Mouse (Mus musculus) splenic B cell, adult 2 months (primary cell): ENCODE data around the gene Tmem35b.

Experiments used
- DNase-seq: peaks from one replicate; pipeline ENCODE4 v3.0.0-alpha.2; 2011; ENCODE audit warnings: low read depth, low spot score
- H3K27me3 ChIP-seq: 2 replicates; pipeline ENCODE4 v1.6.1; 2012; ENCODE audit warnings: mild to moderate bottlenecking, low read length, moderate library complexity, mixed read lengths; ENCODE audit not compliant: control insufficient read depth, poor library complexity, insufficient read depth, severe bottlenecking
- H3K36me3 ChIP-seq: 2 replicates; pipeline ENCODE4 v1.6.1; 2012; ENCODE audit warnings: mild to moderate bottlenecking, low read length, moderate library complexity, mixed read lengths; ENCODE audit not compliant: control insufficient read depth, poor library complexity, insufficient read depth, severe bottlenecking

The Tmem35b gene

DNA sequence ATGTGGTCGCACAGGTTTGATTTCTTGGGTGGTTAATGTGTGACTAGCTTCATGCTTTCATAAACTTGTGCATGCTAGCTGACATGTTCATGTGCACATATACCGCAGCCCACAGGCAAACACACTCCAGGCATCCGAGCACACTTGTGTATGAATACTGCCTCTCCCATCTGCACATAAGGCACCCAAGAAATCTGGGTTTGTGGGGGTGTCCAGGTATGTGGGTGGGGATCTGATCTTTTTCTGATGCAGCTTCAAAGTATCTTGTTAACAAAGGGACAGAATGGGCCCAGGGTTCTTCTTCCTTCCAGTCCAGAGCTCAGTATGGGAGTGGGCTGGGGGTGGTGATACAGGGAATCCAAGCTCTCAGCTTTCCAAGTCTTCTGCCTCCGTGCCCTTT, 49.1 kb downstream of the Tmem35b start:
- Histone ChIP-seq H3K36me3 (no peaks in the 10 kb centered on the region), H3K27me3 (0 out of 2 replicates have a peak, but pooled peaks cover 4% of the 10 kb centered on the region)
- no peak for DNase-seq

DNA sequence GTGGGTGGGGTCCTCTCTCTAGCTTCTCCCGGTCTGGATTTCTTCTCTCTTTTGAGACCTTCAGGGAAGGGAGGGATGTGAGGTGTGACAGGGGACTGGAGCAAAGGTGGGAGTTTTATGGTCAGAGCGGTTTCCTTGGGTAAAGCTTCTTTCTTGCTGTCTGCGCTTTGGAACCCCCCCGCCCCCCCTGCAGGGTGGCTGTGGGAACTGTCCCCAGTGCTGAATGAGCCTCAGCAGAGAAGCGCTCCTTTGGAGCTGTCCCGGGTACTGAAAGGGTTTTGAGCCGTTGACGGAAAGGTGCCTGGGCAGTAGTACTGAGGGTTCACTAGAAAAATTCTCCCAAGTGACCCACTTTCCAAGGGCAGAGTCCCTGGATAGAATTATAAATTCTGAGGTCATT, 50.0 kb downstream of the Tmem35b start:
- Histone ChIP-seq H3K36me3 (no peaks in the 10 kb centered on the region), H3K27me3 (0 out of 2 replicates have a peak, but pooled peaks cover 2% of the 10 kb centered on the region)
- DNase-seq, result peak; percentile 53

DNA sequence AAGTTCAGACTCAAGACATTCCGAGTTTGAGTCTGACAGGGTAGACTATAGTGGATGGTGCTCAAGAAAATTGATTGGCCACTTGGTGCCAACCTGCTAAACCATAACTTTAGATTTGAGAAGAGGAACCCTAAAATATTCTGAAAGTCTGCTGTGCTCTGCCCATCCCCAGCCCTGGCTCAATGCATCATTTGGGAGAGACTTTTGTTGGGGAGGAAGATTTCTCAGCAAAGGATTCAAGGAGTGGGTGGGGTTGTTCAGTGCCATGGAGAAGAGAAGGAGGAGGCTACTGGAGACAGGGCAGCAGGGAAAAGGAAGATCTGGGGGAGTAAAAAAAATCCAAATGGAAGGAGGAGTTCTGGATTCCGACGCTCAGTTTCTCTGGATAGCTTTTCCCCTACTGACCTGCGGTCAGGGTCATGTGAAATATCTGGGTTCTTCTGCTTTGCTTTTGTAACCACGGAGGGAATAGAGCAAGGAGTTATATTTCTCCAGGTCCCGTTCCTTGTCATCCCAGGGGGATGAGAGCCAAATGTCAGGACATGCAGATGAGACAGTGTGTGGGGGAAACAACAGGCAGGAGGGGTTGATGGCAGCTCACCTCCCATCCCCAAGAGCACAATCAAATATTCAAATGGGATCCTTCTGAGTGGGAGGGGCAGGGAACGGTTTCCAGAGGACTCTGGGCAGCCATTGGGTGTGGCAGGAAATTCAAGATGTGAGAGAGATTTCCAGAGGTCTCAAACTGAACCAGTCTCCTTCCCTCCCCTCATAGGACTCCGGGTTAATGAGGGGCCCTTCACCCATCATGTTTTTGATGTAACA, 50.8 kb downstream of the Tmem35b start:
- H3K36me3 ChIP-seq, result no peaks in the 10 kb centered on the region
- DNase-seq, result no peak
- H3K27me3 ChIP-seq, result 0 out of 2 replicates have a peak, but pooled peaks cover 2% of the 10 kb centered on the region

DNA sequence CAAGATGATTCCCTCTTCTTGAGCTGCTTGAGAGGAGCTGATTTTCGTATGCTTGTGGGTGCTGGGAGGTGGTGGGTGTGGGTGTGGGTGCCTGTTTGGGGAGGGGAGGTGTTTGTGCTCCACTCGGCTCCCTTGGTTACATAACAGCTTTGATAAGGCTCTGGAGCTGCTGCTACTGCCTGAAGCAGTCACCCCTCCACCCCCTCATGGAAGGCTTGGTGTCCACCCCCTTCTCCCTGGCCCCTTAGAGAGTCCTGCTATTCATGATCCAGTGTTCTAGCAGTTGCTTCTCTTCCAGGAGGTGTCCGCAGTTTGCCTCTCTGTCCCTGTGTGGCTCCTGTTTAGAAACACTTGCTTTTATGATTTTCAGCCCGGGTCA, 51.4 kb downstream of the Tmem35b start:
- no peak for DNase-seq
- H3K36me3 ChIP-seq, result no peaks in the 10 kb centered on the region
- 0 out of 2 replicates have a peak, but pooled peaks cover 2% of the 10 kb centered on the region for H3K27me3 ChIP-seq

DNA sequence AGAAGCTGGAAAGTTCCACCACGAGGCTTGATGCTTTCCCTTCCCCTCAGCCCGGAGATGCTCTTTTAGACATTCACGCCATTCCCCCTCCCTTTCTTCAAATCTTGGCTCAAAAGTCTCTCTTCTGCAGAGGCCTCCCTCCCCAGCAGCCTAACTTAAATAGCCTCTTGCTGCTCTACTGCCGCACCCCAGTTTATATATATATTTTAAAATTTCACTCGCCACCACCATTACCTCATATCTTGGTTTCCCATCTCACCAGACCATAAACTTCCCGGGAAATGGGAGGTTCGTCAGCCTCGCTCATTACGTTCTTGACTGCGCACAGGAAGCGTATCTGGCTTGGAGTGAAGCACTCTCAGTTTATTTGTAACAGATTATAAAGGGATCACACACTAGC, 54.5 kb downstream of the Tmem35b start:
- DNase-seq, result no peak
- Histone ChIP-seq H3K36me3 (no peaks in the 10 kb centered on the region), H3K27me3 (no peaks in the 10 kb centered on the region)

DNA sequence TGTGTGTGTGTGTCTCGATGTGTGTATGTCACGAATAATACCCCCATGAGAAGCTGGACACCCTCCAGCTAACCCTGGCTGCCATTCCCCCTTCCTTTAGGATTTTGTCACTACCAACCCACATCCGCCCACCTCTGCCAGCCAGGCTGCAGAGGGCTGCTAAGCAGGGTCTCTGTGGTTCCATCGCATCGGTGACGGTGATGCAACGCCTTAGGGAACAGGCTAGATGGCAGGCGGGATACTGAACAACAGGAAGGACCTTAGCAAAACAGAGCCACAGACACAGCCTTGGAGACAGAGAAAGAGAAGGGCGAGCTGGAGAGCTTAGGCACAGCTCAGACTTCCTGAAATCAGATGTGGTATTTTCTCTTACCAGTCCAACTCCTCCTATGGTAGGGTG, 55.2 kb downstream of the Tmem35b start:
- DNase-seq, result no peak
- Histone ChIP-seq H3K36me3 (no peaks in the 10 kb centered on the region), H3K27me3 (no peaks in the 10 kb centered on the region)
